Mouse (Mus musculus): Measurements from ENCODE around the gene Gm20388.
A peak's percentile ranks its signal among the peaks of the same experiment; 100 is the strongest.

The Gm20388 gene

GRCm38 (mm10) chr8:121924681-121925080, 2014.0 kb downstream of the Gm20388 start:
- DNase-seq (ENCODE audit: low spot score): no peak

- peak; percentile 77 for DNase-seq (ENCODE audit: low spot score)
Measured at GRCm38 (mm10) chr8:121925624-121926023, 2015.0 kb downstream of the Gm20388 start.

GRCm38 (mm10) chr8:121926266-121926665, 2015.6 kb downstream of the Gm20388 start:
- no peak for DNase-seq (ENCODE audit: low spot score)

GRCm38 (mm10) chr8:121927316-121927715, 2016.7 kb downstream of the Gm20388 start:
- DNase-seq (ENCODE audit: low spot score): no peak

- DNase-seq (ENCODE audit: low spot score): no peak
Measured at GRCm38 (mm10) chr8:121930047-121930446, 2019.4 kb downstream of the Gm20388 start.

GRCm38 (mm10) chr8:121931571-121931970, 2020.9 kb downstream of the Gm20388 start:
- no peak for DNase-seq (ENCODE audit: low spot score)

GRCm38 (mm10) chr8:121932026-121932667, 2021.5 kb downstream of the Gm20388 start:
- no peak for DNase-seq (ENCODE audit: low spot score)

GRCm38 (mm10) chr8:121932668-121933520, 2022.3 kb downstream of the Gm20388 start:
- no peak for DNase-seq (ENCODE audit: low spot score)

- DNase-seq (ENCODE audit: low spot score): no peak
Measured at GRCm38 (mm10) chr8:121934506-121934905, 2023.9 kb downstream of the Gm20388 start.

GRCm38 (mm10) chr8:121934923-121935322, 2024.3 kb downstream of the Gm20388 start:
- no peak for DNase-seq (ENCODE audit: low spot score)

- no peak for DNase-seq (ENCODE audit: low spot score)
Measured at GRCm38 (mm10) chr8:121935341-121936294, 2025.0 kb downstream of the Gm20388 start.

- no peak for DNase-seq (ENCODE audit: low spot score)
Measured at GRCm38 (mm10) chr8:121936391-121936790, 2025.8 kb downstream of the Gm20388 start.

- no peak for DNase-seq (ENCODE audit: low spot score)
Measured at GRCm38 (mm10) chr8:121938732-121939131, 2028.1 kb downstream of the Gm20388 start.

GRCm38 (mm10) chr8:121943057-121943540, 2032.5 kb downstream of the Gm20388 start:
- DNase-seq (ENCODE audit: low spot score): no peak

GRCm38 (mm10) chr8:121943716-121944115, 2033.1 kb downstream of the Gm20388 start:
- DNase-seq (ENCODE audit: low spot score): no peak

GRCm38 (mm10) chr8:121944831-121945230, 2034.2 kb downstream of the Gm20388 start, which contains the start of gene Car5a:
Gene Car5a, minus strand, starts transcription at chr8:121944904.
- DNase-seq (ENCODE audit: low spot score): no peak

- no peak for DNase-seq (ENCODE audit: low spot score)
Measured at GRCm38 (mm10) chr8:121946351-121946750, 2035.7 kb downstream of the Gm20388 start.

- DNase-seq (ENCODE audit: low spot score): no peak
Measured at GRCm38 (mm10) chr8:121947047-121947752, 2036.6 kb downstream of the Gm20388 start.

GRCm38 (mm10) chr8:121947753-121948141, 2037.1 kb downstream of the Gm20388 start:
- peak; percentile 87 for DNase-seq (ENCODE audit: low spot score)

GRCm38 (mm10) chr8:121948321-121949145, 2037.9 kb downstream of the Gm20388 start:
- DNase-seq (ENCODE audit: low spot score): no peak

All from ovary, postnatal 14 days (tissue).